Mouse (Mus musculus): ENCODE measurements around the gene Tjp3. TPM values are rescaled to one million over a fixed set of nuclear protein-coding genes. Genes with fewer than 3 reads are reported as not detected.
A peak's percentile ranks its signal among the peaks of the same experiment; 100 is the strongest.

Tjp3 gene
- polyA plus RNA-seq (2012; rRNA removed): 8.1 and 10.6 TPM in 2 replicates

DNA sequence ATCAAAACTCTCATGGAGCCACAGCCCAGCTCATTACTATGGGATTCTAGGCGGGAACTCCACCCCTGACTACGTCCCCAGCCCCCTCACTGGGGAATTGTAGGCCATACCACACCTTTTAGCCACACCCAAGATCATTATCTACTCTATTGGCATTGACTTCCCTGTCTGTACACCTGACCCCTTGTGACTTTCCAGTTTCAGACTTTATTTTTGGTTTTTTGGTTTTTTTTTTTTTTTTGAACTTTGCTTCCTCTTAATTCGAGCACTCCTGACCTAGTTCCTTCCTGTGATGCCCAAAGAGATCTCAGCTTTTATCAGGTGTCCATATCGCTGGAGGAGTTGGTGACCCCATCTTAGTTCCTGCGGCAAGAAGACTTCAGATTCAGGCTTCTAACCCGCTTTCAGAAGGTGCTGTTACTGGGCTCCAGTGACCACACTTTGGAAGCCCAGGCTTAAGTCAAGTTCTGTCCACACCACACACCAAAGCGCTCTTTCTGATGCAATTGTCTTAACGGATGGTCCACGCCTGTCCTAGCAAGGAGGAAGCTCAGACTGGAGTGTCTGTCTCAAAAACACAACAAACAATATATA is at the start of gene Tjp3:
Tjp3 (minus strand) TSS at position 71 of the 594 bp plus-strand sequence.
- Histone ChIP-seq H3K36me3 (ENCODE audit: control insufficient read depth, insufficient read depth, low read length) (no peaks in the 10 kb centered on the region), H3K4me3 (ENCODE audit: extremely low read depth, insufficient read depth, insufficient read length) (no peak within 1 kb of the TSS), H3K27ac (ENCODE audit: insufficient read depth, low read length) (peak within 1 kb of the TSS; percentile 48), H3K27me3 (ENCODE audit: control insufficient read depth, insufficient read depth, low read length) (no peaks in the 10 kb centered on the region), H3K4me1 (ENCODE audit: control insufficient read depth, insufficient read depth, insufficient read length) (peaks cover 39% of the 10 kb centered on the region; the same call in 1 of the 2 replicates)
- no peak for DNase-seq (ENCODE audit: low read depth in 1 of 2, low spot score in 2 of 2)
- TF ChIP-seq POLR2A (IDR thresholded peaks at IDR 0.05; ENCODE audit: low read depth, low read length) (no peak), CTCF (IDR thresholded peaks at IDR 0.05; ENCODE audit: extremely low read depth, insufficient read depth, insufficient read length, insufficient replicate concordance) (no peak)
- WGBS: 41% methylated on average over 9 of the region's 9 CpGs

DNA sequence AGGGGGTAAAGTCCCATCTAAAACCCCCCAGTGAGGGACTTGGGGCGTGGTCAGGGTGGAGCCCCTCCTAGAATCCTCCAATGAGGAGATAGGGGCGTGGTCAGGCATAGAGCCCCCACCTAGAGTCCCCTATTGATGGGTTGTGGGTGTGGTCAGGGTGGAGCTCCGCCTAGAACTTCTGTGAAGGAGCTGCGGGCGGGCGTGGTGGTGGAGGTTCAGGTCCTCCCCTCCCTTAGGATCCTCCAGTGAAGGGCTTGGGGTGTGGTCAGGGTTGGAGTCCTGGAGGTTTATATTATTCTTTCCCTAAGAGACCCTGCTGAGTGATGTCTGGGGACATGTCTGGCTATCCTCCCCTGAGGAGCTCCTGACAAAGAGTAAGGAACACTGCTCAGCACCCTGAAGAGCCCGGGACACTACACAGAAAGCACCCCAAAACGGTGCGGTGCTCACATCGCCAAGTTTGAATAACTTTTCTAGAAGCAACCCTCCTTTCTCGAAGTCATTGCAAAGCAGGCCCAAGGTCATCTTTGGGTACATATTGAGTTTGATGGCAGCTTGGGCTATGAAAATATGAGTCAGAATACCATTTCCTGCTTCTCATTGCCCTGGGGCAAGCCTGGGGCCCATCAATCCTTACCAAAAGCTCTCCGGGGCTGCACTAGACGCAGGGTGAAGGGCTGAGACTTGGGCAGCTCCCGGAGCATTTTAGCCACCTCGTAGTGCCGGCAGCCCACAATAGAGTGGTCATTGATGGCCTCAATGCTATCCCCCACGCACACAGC is 49.4 kb upstream of the Tjp3 start:
- TF ChIP-seq POLR2A (IDR thresholded peaks at IDR 0.05; ENCODE audit: low read depth, low read length) (no peak), CTCF (IDR thresholded peaks at IDR 0.05; ENCODE audit: extremely low read depth, insufficient read depth, insufficient read length, insufficient replicate concordance) (no peak)
- no peak for DNase-seq (ENCODE audit: low read depth in 1 of 2, low spot score in 2 of 2)
- no peak overlapping the region for H3K27ac ChIP-seq (ENCODE audit: insufficient read depth, low read length)
- H3K4me1 ChIP-seq (ENCODE audit: control insufficient read depth, insufficient read depth, insufficient read length): peaks cover 14% of the 10 kb centered on the region
- H3K4me3 ChIP-seq (ENCODE audit: extremely low read depth, insufficient read depth, insufficient read length): no peak overlapping the region
- H3K36me3 ChIP-seq (ENCODE audit: control insufficient read depth, insufficient read depth, low read length): no peaks in the 10 kb centered on the region
- WGBS: 79% methylated on average over 17 of the region's 17 CpGs
- H3K27me3 ChIP-seq (ENCODE audit: control insufficient read depth, insufficient read depth, low read length): peaks cover 4% of the 10 kb centered on the region

DNA sequence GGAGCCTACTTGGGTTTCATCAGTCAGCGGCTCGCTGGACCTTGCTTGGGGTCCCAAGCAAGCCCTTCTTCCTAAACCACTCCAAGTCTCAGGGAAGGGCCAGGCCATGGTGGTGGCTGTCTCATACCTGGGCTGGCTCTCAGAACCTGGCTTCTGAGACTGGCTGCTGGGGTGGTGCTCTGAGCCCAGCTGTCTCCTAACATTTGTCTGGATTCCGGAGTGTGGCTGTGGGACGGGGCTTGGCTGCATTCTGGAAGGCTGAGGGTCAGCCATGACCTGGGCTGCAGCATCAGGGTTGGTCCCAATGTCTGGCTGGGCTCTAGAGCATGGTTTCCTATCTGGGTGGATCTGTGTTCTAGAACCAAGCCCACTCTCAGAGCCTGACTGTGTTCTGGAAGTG is 45.2 kb upstream of the Tjp3 start:
- Histone ChIP-seq H3K36me3 (ENCODE audit: control insufficient read depth, insufficient read depth, low read length) (peaks cover 8% of the 10 kb centered on the region), H3K4me3 (ENCODE audit: extremely low read depth, insufficient read depth, insufficient read length) (no peak overlapping the region), H3K27ac (ENCODE audit: insufficient read depth, low read length) (no peak overlapping the region), H3K27me3 (ENCODE audit: control insufficient read depth, insufficient read depth, low read length) (no peaks in the 10 kb centered on the region), H3K4me1 (ENCODE audit: control insufficient read depth, insufficient read depth, insufficient read length) (no peaks in the 10 kb centered on the region; the same call in 1 of the 2 replicates)
- no peak for DNase-seq (ENCODE audit: low read depth in 1 of 2, low spot score in 2 of 2)
- WGBS: 90% methylated on average over 4 of the region's 4 CpGs
- TF ChIP-seq POLR2A (IDR thresholded peaks at IDR 0.05; ENCODE audit: low read depth, low read length) (no peak), CTCF (IDR thresholded peaks at IDR 0.05; ENCODE audit: extremely low read depth, insufficient read depth, insufficient read length, insufficient replicate concordance) (no peak)

DNA sequence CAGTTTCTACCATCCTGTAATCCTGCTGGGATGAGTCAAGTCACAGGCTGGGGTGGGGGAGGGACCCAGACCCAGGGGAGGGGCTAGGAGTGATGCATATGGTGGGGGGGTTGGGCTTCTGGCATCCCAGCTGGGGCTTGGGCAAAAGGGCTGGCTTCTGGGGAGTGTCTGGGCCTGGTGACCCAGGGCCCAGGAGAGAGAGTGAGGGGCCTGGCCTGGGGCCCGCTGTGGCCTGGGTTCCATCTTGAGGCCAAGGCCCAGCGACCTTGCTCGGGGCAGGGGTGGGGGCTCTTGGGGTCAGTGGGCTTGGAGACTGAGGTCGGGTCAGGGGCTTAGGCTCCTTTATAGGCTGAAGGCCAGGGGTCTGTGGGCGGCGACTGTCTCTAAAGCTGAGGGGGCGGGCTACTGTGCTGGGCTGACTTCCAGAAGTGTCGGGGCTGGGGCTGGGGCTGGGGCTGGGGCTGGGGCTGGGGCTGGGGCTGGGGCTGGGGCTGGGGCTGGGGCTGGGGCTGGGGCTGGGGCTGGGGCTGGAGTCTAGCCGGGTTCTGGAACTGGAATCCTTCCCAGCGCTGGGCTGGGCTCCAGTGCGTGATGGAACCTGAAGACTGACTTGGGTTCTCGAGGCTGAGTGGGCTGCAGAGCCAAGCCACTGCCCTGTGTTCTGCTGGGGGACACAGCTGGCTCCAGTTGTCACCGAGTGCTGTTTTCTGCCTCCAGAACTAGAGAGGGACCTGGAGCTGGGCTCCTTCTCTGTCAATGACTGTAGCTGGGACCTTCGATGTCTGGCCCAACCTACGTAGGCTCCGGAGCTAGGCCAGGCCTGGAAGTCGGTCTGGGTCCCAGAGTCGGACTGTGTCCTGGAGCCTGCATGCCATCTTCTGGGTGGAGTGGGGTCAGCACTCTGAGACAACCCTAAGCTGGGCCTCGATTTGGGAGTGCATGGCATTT is 44.3 kb upstream of the Tjp3 start:
- H3K4me3 ChIP-seq (ENCODE audit: extremely low read depth, insufficient read depth, insufficient read length): no peak overlapping the region
- DNase-seq (ENCODE audit: low read depth in 1 of 2, low spot score in 2 of 2): no peak
- no peak overlapping the region for H3K27ac ChIP-seq (ENCODE audit: insufficient read depth, low read length)
- WGBS: 85% methylated on average over 19 of the region's 19 CpGs
- peaks cover 2% of the 10 kb centered on the region for H3K4me1 ChIP-seq (ENCODE audit: control insufficient read depth, insufficient read depth, insufficient read length)
- TF ChIP-seq CTCF (IDR thresholded peaks at IDR 0.05; ENCODE audit: extremely low read depth, insufficient read depth, insufficient read length, insufficient replicate concordance) (no peak), POLR2A (IDR thresholded peaks at IDR 0.05; ENCODE audit: low read depth, low read length) (no peak)
- H3K36me3 ChIP-seq (ENCODE audit: control insufficient read depth, insufficient read depth, low read length): peaks cover 8% of the 10 kb centered on the region
- H3K27me3 ChIP-seq (ENCODE audit: control insufficient read depth, insufficient read depth, low read length): no peaks in the 10 kb centered on the region

DNA sequence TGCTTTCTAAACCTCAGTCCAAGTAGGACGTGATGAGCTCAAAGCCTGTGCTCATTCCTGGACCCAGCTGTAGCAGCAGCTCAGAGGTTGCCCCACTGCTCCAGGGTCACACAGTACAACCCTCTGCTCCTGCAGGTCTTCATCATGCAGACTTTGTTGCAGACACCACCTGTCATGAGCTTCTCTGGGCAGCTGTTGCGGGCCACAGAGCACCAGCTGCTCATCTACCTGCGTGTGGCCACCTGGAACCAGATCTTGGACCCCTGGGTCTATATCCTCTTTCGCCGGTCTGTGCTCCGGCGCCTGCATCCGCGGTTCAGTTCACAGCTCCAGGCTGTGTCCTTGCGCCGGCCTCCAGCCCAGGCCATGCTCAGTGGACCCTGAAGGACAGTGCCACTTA is 42.9 kb upstream of the Tjp3 start:
- no peak for DNase-seq (ENCODE audit: low read depth in 1 of 2, low spot score in 2 of 2)

DNA sequence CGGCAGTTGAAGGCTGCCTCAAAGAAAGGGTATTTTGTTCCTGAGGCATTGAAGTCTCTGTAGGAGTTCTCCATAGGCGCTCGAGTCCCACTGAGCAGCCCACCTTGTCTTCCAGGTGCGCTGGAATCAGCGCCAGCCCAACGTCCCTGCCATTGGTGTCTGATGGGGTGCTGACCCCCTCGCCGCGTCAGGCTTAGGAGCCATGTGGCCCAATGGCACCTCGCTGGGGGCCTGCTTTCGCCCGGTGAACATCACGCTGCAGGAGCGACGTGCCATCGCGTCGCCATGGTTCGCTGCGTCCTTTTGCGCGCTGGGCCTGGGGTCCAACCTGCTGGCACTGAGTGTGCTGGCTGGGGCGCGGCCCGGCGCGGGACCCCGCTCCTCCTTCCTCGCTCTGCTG is 40.9 kb upstream of the Tjp3 start:
- WGBS: 96% methylated on average over 29 of the region's 29 CpGs
- Histone ChIP-seq H3K4me1 (ENCODE audit: control insufficient read depth, insufficient read depth, insufficient read length) (peaks cover 24% of the 10 kb centered on the region), H3K27ac (ENCODE audit: insufficient read depth, low read length) (no peak overlapping the region), H3K36me3 (ENCODE audit: control insufficient read depth, insufficient read depth, low read length) (peaks cover 8% of the 10 kb centered on the region), H3K27me3 (ENCODE audit: control insufficient read depth, insufficient read depth, low read length) (no peaks in the 10 kb centered on the region), H3K4me3 (ENCODE audit: extremely low read depth, insufficient read depth, insufficient read length) (no peak overlapping the region)
- TF ChIP-seq CTCF (IDR thresholded peaks at IDR 0.05; ENCODE audit: extremely low read depth, insufficient read depth, insufficient read length, insufficient replicate concordance): no peak
- no peak for TF ChIP-seq POLR2A (IDR thresholded peaks at IDR 0.05; ENCODE audit: low read depth, low read length)
- DNase-seq (ENCODE audit: low read depth in 1 of 2, low spot score in 2 of 2): no peak

More for the DNA sequence above, 42.9 kb upstream of the Tjp3 start:
- Histone ChIP-seq H3K36me3 (ENCODE audit: control insufficient read depth, insufficient read depth, low read length) (peaks cover 8% of the 10 kb centered on the region), H3K27me3 (ENCODE audit: control insufficient read depth, insufficient read depth, low read length) (no peaks in the 10 kb centered on the region), H3K4me1 (ENCODE audit: control insufficient read depth, insufficient read depth, insufficient read length) (peaks cover 16% of the 10 kb centered on the region), H3K4me3 (ENCODE audit: extremely low read depth, insufficient read depth, insufficient read length) (no peak overlapping the region), H3K27ac (ENCODE audit: insufficient read depth, low read length) (no peak overlapping the region)
- no peak for TF ChIP-seq CTCF (IDR thresholded peaks at IDR 0.05; ENCODE audit: extremely low read depth, insufficient read depth, insufficient read length, insufficient replicate concordance)
- 85% methylated on average over 11 of the region's 11 CpGs for WGBS

All from spleen, adult 2 months (tissue).